Mouse (Mus musculus) ES-E14 (cell line): ENCODE measurements at regions not wholly inside any gene's neighbourhood (a gene's known extent, or its start where the extent isn't known, plus 50 kb on each side); places are given as distances from the start of the nearest gene placed in this dataset.
"Not testable (repeated sequence)": the region's sequence is repeated elsewhere in the genome, so short reads cannot be mapped to it uniquely, and the experiment has no call there.

Source experiments
- DNase-seq: peaks from one replicate; pipeline ENCODE4 v3.0.0-alpha.2; 2013; ENCODE audit warnings: low read depth, low spot score
- H3K27ac ChIP-seq: 2 replicates; pipeline ENCODE4 v1.5.1; 2012; ENCODE audit warnings: low read depth, mild to moderate bottlenecking, low read length, moderate library complexity, mixed read lengths; ENCODE audit not compliant: poor library complexity, insufficient read depth, severe bottlenecking
- H3K36me3 ChIP-seq: 2 replicates; pipeline ENCODE4 v1.6.1; 2012; ENCODE audit warnings: mild to moderate bottlenecking, low read length, moderate library complexity, mixed read lengths; ENCODE audit not compliant: control insufficient read depth, poor library complexity, insufficient read depth, severe bottlenecking
- H3K4me1 ChIP-seq, 2 experiments: fragments of 150-350 bp in 1 of 2; sonication (generic) in 1 of 2; 2 replicates each; pipeline ENCODE4 v1.6.1; 2012; ENCODE audit warnings: low read length in 2 of 2, mild to moderate bottlenecking in 1 of 2, mixed read lengths in 1 of 2; ENCODE audit not compliant: control insufficient read depth in 2 of 2, insufficient read depth in 2 of 2, poor library complexity in 1 of 2
- H3K4me3 ChIP-seq, 2 experiments: fragments of 150-350 bp in 1 of 2; sonication (generic) in 1 of 2; 2 replicates each; pipeline ENCODE4 v1.5.1; 2012; ENCODE audit warnings: low read length in 2 of 2, low read depth in 1 of 2, mild to moderate bottlenecking in 1 of 2, mixed read lengths in 1 of 2; ENCODE audit not compliant: insufficient read depth in 1 of 2, poor library complexity in 1 of 2, severe bottlenecking in 1 of 2
- H3K9ac ChIP-seq: 2 replicates; pipeline ENCODE4 v1.6.1; 2012; ENCODE audit warnings: low read depth, mild to moderate bottlenecking, low read length, mixed read lengths; ENCODE audit not compliant: poor library complexity, insufficient read depth, severe bottlenecking
- H3K9me3 ChIP-seq: fragments of 150-350 bp; sonication (generic); 2 replicates; pipeline ENCODE4 v1.6.1; 2012; ENCODE audit warnings: low read depth, mild to moderate bottlenecking, low read length; ENCODE audit not compliant: control insufficient read depth, insufficient read depth
- ZNF384 ChIP-seq: IDR thresholded peaks from 2 replicates; pipeline ENCODE4 v1.6.1; 2012; ENCODE audit warnings: low read depth, low read length, inconsistent platforms
- in situ Hi-C, 2 experiments: fragments of 600-800 bp; cut with MboI; formaldehyde crosslinking; loops; one replicate each; pipeline ENCODE4 v1.15.1; 2025; ENCODE audit warnings: low sequenced_read_pairs in 2 of 2, inconsistent platforms in 1 of 2; ENCODE audit not compliant: unreplicated experiment in 2 of 2

DNA sequence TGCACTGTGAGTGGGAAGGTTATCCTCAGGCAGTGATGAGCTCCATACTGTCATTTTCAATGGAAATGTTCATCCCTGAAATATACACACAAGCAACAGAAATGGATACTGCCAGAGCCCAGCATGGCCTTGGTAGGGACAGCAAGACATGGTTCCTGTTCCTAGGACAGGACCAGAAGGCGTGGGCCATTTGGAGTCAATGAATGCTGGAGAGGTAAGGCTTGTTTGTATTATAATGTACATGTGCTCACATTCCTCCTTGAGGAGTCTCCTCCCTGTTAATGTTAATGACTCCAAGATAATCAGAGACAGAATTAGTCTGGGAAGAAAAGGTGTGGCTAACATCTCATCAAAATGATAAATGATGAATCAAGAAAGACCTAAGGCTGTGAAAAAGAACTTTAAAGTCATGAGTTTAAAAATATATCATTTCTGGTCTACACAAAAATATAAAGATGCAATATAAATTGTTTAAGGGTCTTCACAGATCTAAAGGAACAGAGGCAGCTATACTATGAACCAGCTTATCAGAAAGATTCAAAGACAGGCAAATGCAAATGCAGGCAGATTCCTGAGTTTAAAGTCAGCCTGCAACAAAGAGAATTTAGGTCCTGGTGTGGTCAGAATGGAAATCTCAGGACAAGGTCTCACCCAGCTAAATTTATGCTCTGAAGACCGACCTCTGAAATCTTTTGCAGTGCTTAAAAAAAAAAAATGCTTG is 51.6 kb upstream of the Zfp808 start:
- H3K4me3 ChIP-seq, in situ Hi-C loops, H3K9ac ChIP-seq, H3K9me3 ChIP-seq, H3K4me1 ChIP-seq, H3K36me3 ChIP-seq: not testable (repeated sequence)
- DNase-seq: peak; percentile 67
- peak overlapping the region; percentile 92 for H3K27ac ChIP-seq

DNA sequence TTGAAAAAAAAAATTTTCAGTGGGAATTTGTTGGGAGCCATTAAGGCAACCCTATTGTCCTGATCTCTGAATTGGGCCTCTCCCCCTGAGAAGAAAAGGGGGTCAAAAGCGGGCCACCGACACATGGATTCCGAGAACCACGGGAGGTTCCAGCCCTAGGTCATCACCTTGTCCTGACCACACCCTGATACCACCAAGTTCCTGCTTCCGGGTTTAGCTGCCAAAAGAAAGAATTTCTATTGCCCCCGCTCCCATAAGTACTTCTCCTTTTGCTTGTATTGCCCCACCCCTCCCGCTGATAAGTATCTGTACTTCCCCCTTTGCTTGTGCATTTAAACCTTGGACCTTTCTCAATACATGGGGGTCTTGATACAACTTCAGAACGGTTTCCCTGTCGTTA is 50.8 kb upstream of the Zfp808 start:
- H3K4me3 ChIP-seq, in situ Hi-C loops, H3K9ac ChIP-seq, DNase-seq, H3K4me1 ChIP-seq, H3K9me3 ChIP-seq, H3K36me3 ChIP-seq: not testable (repeated sequence)
- H3K27ac ChIP-seq: peak overlapping the region; percentile 89
- TF ChIP-seq ZNF384: peak; percentile 9; the same call in 1 of the 2 replicates
